21 mouse cellular contexts compared by ENCODE assay signal in genomic region chr5:130052955-130053354, GRCm38 (mm10). TPM values are rescaled to one million over a fixed set of nuclear protein-coding genes. Genes with fewer than 3 reads are reported as not detected.
A peak's percentile ranks its signal among the peaks of the same experiment; 100 is the strongest.
DNase-seq lines count a peak whose midpoint lies in the region; ATAC-seq and TF ChIP-seq lines count a peak whose summit lies in the region.
"Had no signal": no experiment of that assay in that cellular context is flagged by ENCODE, and none has a peak within 500 bp of the region (broad histone marks: within the 10 kb centered on the region; RNA-seq: fewer than 3 reads in every experiment).

No protein-coding gene starts in this region.

- no peaks in the 10 kb centered on the region for H3K79me2 ChIP-seq in heart, adult 2 months (replicated peaks; ENCODE audit: control insufficient read depth, insufficient read depth, low read length)
- peaks cover 7% of the 10 kb centered on the region; the same call in 1 of the 2 replicates for H3K79me2 ChIP-seq in liver, adult 2 months (ENCODE audit: control insufficient read depth, insufficient read depth, low read length)

- intact Hi-C loops in heart, adult 2 months (cut with DNase I), result no loop called here

- H3K4me1 ChIP-seq in heart, adult 2 months (ENCODE audit: control insufficient read depth, insufficient read depth, low read length), result peaks cover 15% of the 10 kb centered on the region
- H3K4me1 ChIP-seq in liver, adult 2 months (ENCODE audit: control insufficient read depth, insufficient read depth, low read length), result peaks cover 6% of the 10 kb centered on the region
- H3K4me1 ChIP-seq in liver, embryonic 11.5 days (replicated peaks; ENCODE audit: control insufficient read depth, insufficient read depth, low read length), result no peaks in the 10 kb centered on the region; the same call in none of the 2 replicates
- H3K4me1 ChIP-seq in midbrain, postnatal 0 days (ENCODE audit: insufficient read depth, low read length), result no peaks in the 10 kb centered on the region
- H3K4me1 ChIP-seq in midbrain, embryonic 15.5 days, result no peaks in the 10 kb centered on the region
- H3K4me1 ChIP-seq: forebrain, embryonic 10.5 days; forebrain, embryonic 13.5 days; heart, embryonic 12.5 days had no signal

- H3K27ac ChIP-seq in heart, adult 2 months, result peak overlapping the region; percentile 2; the same call in 1 of the 2 replicates
- H3K27ac ChIP-seq in liver, adult 2 months (replicated peaks; ENCODE audit: insufficient read depth, low read depth, low read length), result no peak overlapping the region
- H3K27ac ChIP-seq in liver, embryonic 11.5 days (ENCODE audit: low read depth, low read length), result no peak overlapping the region
- 0 out of 2 replicates have a peak overlapping the region, but pooled peaks have one; percentile 6 for H3K27ac ChIP-seq in midbrain, postnatal 0 days (ENCODE audit: low read depth, low read length)
- H3K27ac ChIP-seq in midbrain, embryonic 15.5 days, result no peak overlapping the region
- H3K27ac ChIP-seq: forebrain, embryonic 10.5 days; forebrain, embryonic 13.5 days; heart, embryonic 15.5 days; hindbrain, embryonic 14.5 days; hindbrain, postnatal 0 days had no signal

- no peaks in the 10 kb centered on the region for H3K9me3 ChIP-seq in liver, embryonic 11.5 days (ENCODE audit: control insufficient read depth, low read length)
- no peaks in the 10 kb centered on the region for H3K9me3 ChIP-seq in midbrain, postnatal 0 days (ENCODE audit: low read length)
- H3K9me3 ChIP-seq in midbrain, embryonic 15.5 days, result no peaks in the 10 kb centered on the region
- H3K9me3 ChIP-seq: forebrain, embryonic 10.5 days; forebrain, embryonic 13.5 days; heart, embryonic 12.5 days; heart, embryonic 15.5 days had no signal

- TF ChIP-seq CTCF in heart, adult 2 months (IDR thresholded peaks at IDR 0.05), result no peak
- no peak for TF ChIP-seq CTCF in liver, adult 2 months (IDR thresholded peaks at IDR 0.05; ENCODE audit: low read depth, low read length)
- TF ChIP-seq CTCF in midbrain, postnatal 0 days (IDR thresholded peaks at IDR 0.05), result no peak

- no peak overlapping the region for H3K4me2 ChIP-seq in liver, embryonic 11.5 days
- no peak overlapping the region for H3K4me2 ChIP-seq in midbrain, postnatal 0 days (ENCODE audit: low read depth, low read length, poor library complexity, severe bottlenecking)
- no peak overlapping the region for H3K4me2 ChIP-seq in midbrain, embryonic 15.5 days
- H3K4me2 ChIP-seq: forebrain, embryonic 13.5 days; heart, embryonic 12.5 days; heart, embryonic 15.5 days; hindbrain, embryonic 14.5 days had no signal

- no peak for ATAC-seq in liver, embryonic 11.5 days (replicated peaks; ENCODE audit: low FRiP score)
- ATAC-seq in midbrain, postnatal 0 days (ENCODE audit: low FRiP score), result no peak
- ATAC-seq in midbrain, embryonic 15.5 days (replicated peaks), result no peak
- ATAC-seq: CD4-positive, CD25-positive, alpha-beta regulatory T cell, adult 4 months; forebrain, embryonic 13.5 days; forebrain, embryonic 16.5 days; hindbrain, postnatal 0 days; inflammation-experienced regulatory T-cells, adult 6 months had no signal

- no peak overlapping the region for H3K4me3 ChIP-seq in heart, adult 2 months
- no peak overlapping the region for H3K4me3 ChIP-seq in liver, adult 2 months (ENCODE audit: insufficient read depth, low read depth, low read length)
- H3K4me3 ChIP-seq in liver, embryonic 11.5 days (ENCODE audit: low read depth, low read length), result no peak overlapping the region
- H3K4me3 ChIP-seq in midbrain, postnatal 0 days (ENCODE audit: low read depth, low read length), result no peak overlapping the region
- H3K4me3 ChIP-seq in midbrain, embryonic 15.5 days, result no peak overlapping the region
- H3K4me3 ChIP-seq: forebrain, embryonic 10.5 days; forebrain, embryonic 13.5 days; heart, embryonic 12.5 days; heart, embryonic 15.5 days had no signal

- no peak overlapping the region for H3K9ac ChIP-seq in heart, adult 2 months (ENCODE audit: low read depth, low read length)
- no peak overlapping the region for H3K9ac ChIP-seq in liver, adult 2 months (ENCODE audit: low read depth, low read length)
- H3K9ac ChIP-seq in liver, embryonic 11.5 days (ENCODE audit: low read depth, low read length), result no peak overlapping the region
- 0 out of 2 replicates have a peak overlapping the region, but pooled peaks have one; percentile 24 for H3K9ac ChIP-seq in midbrain, postnatal 0 days (replicated peaks; ENCODE audit: low read length, poor library complexity, severe bottlenecking)
- no peak overlapping the region for H3K9ac ChIP-seq in midbrain, embryonic 15.5 days
- H3K9ac ChIP-seq: forebrain, embryonic 13.5 days; heart, embryonic 12.5 days; heart, embryonic 15.5 days; hindbrain, embryonic 14.5 days had no signal

- TF ChIP-seq EP300 in heart, adult 2 months (IDR thresholded peaks at IDR 0.05; ENCODE audit: insufficient read depth, low read depth, low read length), result no peak

- H3K36me3 ChIP-seq in heart, adult 2 months (ENCODE audit: control insufficient read depth, insufficient read depth, low read length), result peaks cover 3% of the 10 kb centered on the region; the same call in 1 of the 2 replicates
- peaks cover 15% of the 10 kb centered on the region for H3K36me3 ChIP-seq in liver, adult 2 months (ENCODE audit: control insufficient read depth, insufficient read depth, low read length)
- peaks cover 11% of the 10 kb centered on the region; the same call in 1 of the 2 replicates for H3K36me3 ChIP-seq in liver, embryonic 11.5 days (ENCODE audit: control insufficient read depth, insufficient read depth, low read length)
- peaks cover 26% of the 10 kb centered on the region for H3K36me3 ChIP-seq in midbrain, postnatal 0 days (ENCODE audit: insufficient read depth, low read length)
- peaks cover 5% of the 10 kb centered on the region; the same call in 1 of the 2 replicates for H3K36me3 ChIP-seq in midbrain, embryonic 15.5 days (replicated peaks)

- no peak for TF ChIP-seq POLR2A in heart, adult 2 months (IDR thresholded peaks at IDR 0.05; ENCODE audit: insufficient read depth, low read depth, low read length)
- TF ChIP-seq POLR2A in liver, adult 2 months (IDR thresholded peaks at IDR 0.05; ENCODE audit: extremely low read depth, insufficient read depth, low read length), result no peak

- DNase-seq in heart, adult 2 months, result no peak
- no peak for DNase-seq in heart, postnatal 4 days
- peak; percentile 52 for DNase-seq in liver, adult 2 months (ENCODE audit: extremely low read depth, low read depth, low spot score)
- DNase-seq in liver, embryonic 11.5 days (ENCODE audit: low spot score), result no peak
- DNase-seq in midbrain, postnatal 0 days (ENCODE audit: low spot score), result no peak
- no peak for DNase-seq in layer of hippocampus, postnatal 14 days (ENCODE audit: low spot score in 2 of 2)
- DNase-seq: adrenal gland, postnatal 14 days; cerebellum, adult 11-12 months; cerebellum, adult 8-10 months; cerebellum, postnatal 10 days; heart, postnatal 36 days had no signal

- 79% methylated on average over 6 of the region's 6 CpGs for WGBS in heart, adult 2 months
- WGBS in liver, adult 2 months, result 82% methylated on average over 6 of the region's 6 CpGs
- 84% methylated on average over 6 of the region's 6 CpGs for WGBS in liver, embryonic 11.5 days
- WGBS in midbrain, postnatal 0 days, result 92% methylated on average over 6 of the region's 6 CpGs
- 89% methylated on average over 6 of the region's 6 CpGs for WGBS in midbrain, embryonic 15.5 days

- H3K27me3 ChIP-seq in heart, adult 2 months (ENCODE audit: control insufficient read depth, insufficient read depth, low read length), result no peaks in the 10 kb centered on the region
- no peaks in the 10 kb centered on the region for H3K27me3 ChIP-seq in liver, adult 2 months (ENCODE audit: control insufficient read depth, insufficient read depth, low read length)
- H3K27me3 ChIP-seq in liver, embryonic 11.5 days (replicated peaks; ENCODE audit: control insufficient read depth, insufficient read depth, low read length), result no peaks in the 10 kb centered on the region
- H3K27me3 ChIP-seq in midbrain, postnatal 0 days (ENCODE audit: insufficient read depth, low read length), result no peaks in the 10 kb centered on the region
- no peaks in the 10 kb centered on the region for H3K27me3 ChIP-seq in midbrain, embryonic 15.5 days (replicated peaks)
- H3K27me3 ChIP-seq: forebrain, embryonic 13.5 days had no signal

RNA-seq across cellular contexts. Expression of gene Tpst1, which starts 20.2 kb away (rescaled TPM):
- 1 to 10 TPM; 7.4 to 9.4 TPM for total RNA-seq in heart, adult 2 months (2021)
- 10.1 and 12.6 TPM in 2 replicates for polyA plus RNA-seq in heart, adult 2 months (2012; rRNA removed)
- 10 to 100 TPM; 15.7 to 16.9 TPM for total RNA-seq in heart, postnatal 4 days (2021)
- total RNA-seq in liver, adult 2 months (2014; rRNA removed), result 15.6 and 20.1 TPM in 2 replicates
- 9.3 and 10.8 TPM in 2 replicates for polyA plus RNA-seq in liver, adult 2 months (2012; rRNA removed)
- polyA plus RNA-seq in liver, embryonic 11.5 days (2014; fragmentation: Nextera tagmentation; extraction: Ambion mirVana), result 54.0 and 58.2 TPM in 2 replicates
- total RNA-seq in midbrain, postnatal 0 days (2014; rRNA removed), result 37.1 and 46.5 TPM in 2 replicates
- polyA plus RNA-seq in midbrain, postnatal 0 days (2015; fragmentation: Nextera tagmentation; extraction: Ambion mirVana), result 50.0 TPM in 2 replicates
- 54.7 and 59.4 TPM in 2 replicates for polyA plus RNA-seq in midbrain, embryonic 15.5 days (2015; fragmentation: Nextera tagmentation; extraction: Ambion mirVana)
- 10 to 100 TPM; 47.3 to 48.8 TPM for total RNA-seq in layer of hippocampus, postnatal 14 days (2021)

RNA-seq across cellular contexts. Expression of gene Crcp, which starts 23.9 kb away (rescaled TPM):
- 10 to 100 TPM in 1 of 2 experiments, 1 to 10 TPM in 1; 9.3 to 11.2 TPM for total RNA-seq in heart, adult 2 months (2021)
- 9.5 and 10.3 TPM in 2 replicates for polyA plus RNA-seq in heart, adult 2 months (2012; rRNA removed)
- total RNA-seq in heart, postnatal 4 days (2021), result 10 to 100 TPM; 14.8 to 15.7 TPM
- total RNA-seq in liver, adult 2 months (2014; rRNA removed), result 27.8 and 33.6 TPM in 2 replicates
- 11.8 and 14.7 TPM in 2 replicates for polyA plus RNA-seq in liver, adult 2 months (2012; rRNA removed)
- polyA plus RNA-seq in liver, embryonic 11.5 days (2014; fragmentation: Nextera tagmentation; extraction: Ambion mirVana), result 30.8 and 34.8 TPM in 2 replicates
- 54.0 and 63.3 TPM in 2 replicates for total RNA-seq in midbrain, postnatal 0 days (2014; rRNA removed)
- polyA plus RNA-seq in midbrain, postnatal 0 days (2015; fragmentation: Nextera tagmentation; extraction: Ambion mirVana), result 86.8 and 90.9 TPM in 2 replicates
- polyA plus RNA-seq in midbrain, embryonic 15.5 days (2015; fragmentation: Nextera tagmentation; extraction: Ambion mirVana), result 88.6 and 91.3 TPM in 2 replicates
- 10 to 100 TPM; 29.9 to 34.0 TPM for total RNA-seq in layer of hippocampus, postnatal 14 days (2021)

RNA-seq across cellular contexts. Expression of gene Asl, which starts 23.9 kb away (rescaled TPM):
- 1 to 10 TPM; 3.2 to 4.6 TPM for total RNA-seq in heart, adult 2 months (2021)
- 5.9 and 6.5 TPM in 2 replicates for polyA plus RNA-seq in heart, adult 2 months (2012; rRNA removed)
- 10 to 100 TPM; 15.1 to 17.6 TPM for total RNA-seq in heart, postnatal 4 days (2021)
- 683 and 898 TPM in 2 replicates for total RNA-seq in liver, adult 2 months (2014; rRNA removed)
- 622 and 696 TPM in 2 replicates for polyA plus RNA-seq in liver, adult 2 months (2012; rRNA removed)
- 51.8 and 61.0 TPM in 2 replicates for polyA plus RNA-seq in liver, embryonic 11.5 days (2014; fragmentation: Nextera tagmentation; extraction: Ambion mirVana)
- total RNA-seq in midbrain, postnatal 0 days (2014; rRNA removed), result 34.0 and 39.1 TPM in 2 replicates
- 52.8 and 54.0 TPM in 2 replicates for polyA plus RNA-seq in midbrain, postnatal 0 days (2015; fragmentation: Nextera tagmentation; extraction: Ambion mirVana)
- 40.1 and 42.4 TPM in 2 replicates for polyA plus RNA-seq in midbrain, embryonic 15.5 days (2015; fragmentation: Nextera tagmentation; extraction: Ambion mirVana)
- total RNA-seq in layer of hippocampus, postnatal 14 days (2021), result 10 to 100 TPM; 19.2 to 21.5 TPM

RNA-seq across cellular contexts. Expression of gene Gusb, which starts 50.1 kb away (rescaled TPM):
- 10 to 100 TPM; 12.8 to 13.0 TPM for total RNA-seq in heart, adult 2 months (2021)
- polyA plus RNA-seq in heart, adult 2 months (2012; rRNA removed), result 17.9 and 25.3 TPM in 2 replicates
- total RNA-seq in heart, postnatal 4 days (2021), result 10 to 100 TPM; 26.6 to 26.8 TPM
- 13.6 and 21.1 TPM in 2 replicates for total RNA-seq in liver, adult 2 months (2014; rRNA removed)
- 17.6 and 18.6 TPM in 2 replicates for polyA plus RNA-seq in liver, adult 2 months (2012; rRNA removed)
- polyA plus RNA-seq in liver, embryonic 11.5 days (2014; fragmentation: Nextera tagmentation; extraction: Ambion mirVana), result 82.5 and 89.9 TPM in 2 replicates
- 22.0 and 26.7 TPM in 2 replicates for total RNA-seq in midbrain, postnatal 0 days (2014; rRNA removed)
- 42.3 and 44.9 TPM in 2 replicates for polyA plus RNA-seq in midbrain, postnatal 0 days (2015; fragmentation: Nextera tagmentation; extraction: Ambion mirVana)
- polyA plus RNA-seq in midbrain, embryonic 15.5 days (2015; fragmentation: Nextera tagmentation; extraction: Ambion mirVana), result 30.6 and 30.9 TPM in 2 replicates
- 10 to 100 TPM; 13.1 to 13.7 TPM for total RNA-seq in layer of hippocampus, postnatal 14 days (2021)

Comparison
In these comparisons a context has a peak if more than half of its experiments do, and no peak if none do; other contexts are left out.
1. H3K27ac ChIP-seq: peak in heart, adult 2 months (single experiment) and midbrain, postnatal 0 days (single experiment); none in liver, adult 2 months (single experiment), liver, embryonic 11.5 days (single experiment) and midbrain, embryonic 15.5 days (single experiment).
2. RNA of gene Asl, which starts 23.9 kb away (total RNA-seq): 683 to 898 TPM in liver, adult 2 months; 34.0 to 39.1 TPM in midbrain, postnatal 0 days, 19.2 to 21.5 TPM in layer of hippocampus, postnatal 14 days, 15.1 to 17.6 TPM in heart, postnatal 4 days and 3.2 to 4.6 TPM in heart, adult 2 months; every median in the first group is over 10 times any median in the second.